Mouse (Mus musculus) C2C12 (cell line): ENCODE measurements at regions not wholly inside any gene's neighbourhood (a gene's known extent, or its start where the extent isn't known, plus 50 kb on each side); places are given as distances from the start of the nearest gene placed in this dataset.

ENCODE experiments used
- CEBPB ChIP-seq: IDR thresholded peaks from one replicate; pipeline ENCODE4 v1.6.1; 2011; ENCODE audit warnings: low read depth, mild to moderate bottlenecking, control low read depth, moderate library complexity
- CTCF ChIP-seq: IDR thresholded peaks from one replicate; pipeline ENCODE4 v1.5.1; 2011; ENCODE audit not compliant: control insufficient read depth, insufficient read depth, insufficient read length
- MAX ChIP-seq: IDR thresholded peaks from one replicate; pipeline ENCODE4 v1.6.1; 2011; ENCODE audit warnings: mild to moderate bottlenecking, control low read depth
- MYOD1 ChIP-seq: IDR thresholded peaks from one replicate; pipeline ENCODE4 v1.6.1; 2011; ENCODE audit warnings: low read depth; ENCODE audit not compliant: control insufficient read depth, insufficient read length
- MYOG ChIP-seq: IDR thresholded peaks from one replicate; pipeline ENCODE4 v1.6.1; 2011; ENCODE audit not compliant: control insufficient read depth, insufficient read length; ENCODE audit errors: extremely low read depth
- USF1 ChIP-seq: IDR thresholded peaks from one replicate; pipeline ENCODE4 v1.6.1; 2011; ENCODE audit warnings: low read depth, mild to moderate bottlenecking, control low read depth, moderate library complexity

DNA sequence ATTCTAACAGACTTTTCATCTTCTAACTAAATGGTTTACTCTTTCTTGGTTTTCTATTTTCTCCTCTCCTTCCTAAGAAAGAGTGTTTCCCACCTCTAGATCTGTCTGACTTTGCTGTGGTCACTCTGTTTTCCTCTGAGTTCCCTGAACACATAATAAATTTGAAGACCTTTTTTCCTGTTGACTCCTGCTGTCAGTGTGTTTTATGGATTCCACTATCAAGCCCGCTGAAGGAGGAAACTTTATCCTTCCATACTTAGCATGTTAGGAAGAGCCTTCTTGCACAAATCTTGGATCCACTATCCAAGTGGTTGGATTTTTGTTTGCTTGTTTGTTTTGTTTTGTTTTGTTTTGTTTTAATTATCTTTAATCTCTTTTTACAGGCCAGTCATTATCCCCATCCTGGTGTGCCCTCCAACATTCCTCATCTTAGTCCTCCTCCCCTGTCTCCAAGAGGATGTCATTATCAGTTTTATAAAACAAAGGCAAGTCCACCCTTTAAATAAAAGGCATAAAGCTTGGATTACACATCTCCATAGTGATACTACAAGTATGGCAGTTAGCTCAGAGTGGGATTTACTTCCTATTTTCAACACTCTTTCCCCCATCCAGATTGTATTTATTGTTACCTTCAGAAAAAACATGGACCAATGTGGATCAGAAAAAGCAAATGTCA, 704.8 kb upstream of the Rag2 start:
- TF ChIP-seq CTCF (no peak), MAX (no peak), MYOG (no peak), MYOD1 (no peak), CEBPB (no peak), USF1 (no peak)
